Mouse (Mus musculus): ENCODE data around the gene Pip4k2b.

Pip4k2b gene

DNA sequence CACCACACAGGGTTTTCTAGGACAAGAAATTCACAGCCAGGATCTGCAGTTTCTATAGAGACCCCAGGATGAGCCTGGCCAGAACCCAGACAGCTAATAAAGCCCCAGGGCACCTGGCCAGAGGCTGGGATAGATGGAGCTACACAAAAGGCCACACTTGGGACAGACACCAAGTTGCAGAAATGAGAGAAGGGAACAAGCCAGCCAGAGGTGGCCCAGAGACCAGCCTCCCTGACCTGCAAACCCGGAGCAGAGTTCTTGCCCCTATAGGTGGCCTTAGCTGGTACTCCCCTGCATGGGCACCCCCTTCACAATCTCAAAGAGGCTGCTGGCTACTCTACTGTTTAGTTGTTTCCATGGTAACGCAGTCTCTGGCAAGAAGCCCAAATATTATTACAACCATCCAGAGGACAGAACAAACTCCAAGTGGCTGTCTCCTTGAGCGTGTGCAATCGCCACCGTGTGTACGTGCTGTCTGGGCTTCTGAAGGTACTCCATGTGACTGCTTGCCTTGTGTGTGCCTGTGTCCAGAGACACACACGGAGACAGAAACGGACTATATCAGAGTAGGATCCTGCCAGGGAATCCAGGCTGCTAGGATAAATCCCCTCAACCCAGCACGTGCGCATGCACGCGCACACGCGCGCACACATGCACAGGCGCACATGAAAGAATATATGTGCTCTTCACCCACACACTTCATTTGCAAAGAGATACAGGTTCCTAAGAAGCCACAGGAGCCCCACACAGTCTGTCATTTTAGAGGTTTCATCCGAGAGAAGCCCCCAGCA is 49.4 kb downstream of the Pip4k2b start:
- no peak for DNase-seq (ENCODE audit: low spot score)

DNA sequence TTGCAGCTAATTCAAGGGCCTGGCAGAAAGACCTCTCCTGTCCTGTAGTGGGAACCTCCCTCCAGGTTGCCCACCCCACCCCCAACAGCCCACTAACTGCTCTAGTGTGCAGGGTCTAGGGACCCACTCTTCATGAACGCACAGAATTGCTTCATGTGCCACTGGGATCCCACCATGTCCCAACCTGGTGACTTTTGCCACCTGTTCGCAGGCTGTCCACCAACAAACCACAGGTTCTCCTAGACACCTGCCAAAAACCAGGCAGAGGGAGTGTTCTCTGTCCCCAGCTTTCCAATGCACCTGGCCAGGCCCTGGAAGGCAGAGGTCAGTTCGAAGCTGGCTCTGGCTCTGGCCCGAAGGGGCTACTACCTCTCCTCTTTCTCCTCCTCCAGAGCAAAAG is 50.1 kb downstream of the Pip4k2b start:
- no peak for DNase-seq (ENCODE audit: low spot score)

DNA sequence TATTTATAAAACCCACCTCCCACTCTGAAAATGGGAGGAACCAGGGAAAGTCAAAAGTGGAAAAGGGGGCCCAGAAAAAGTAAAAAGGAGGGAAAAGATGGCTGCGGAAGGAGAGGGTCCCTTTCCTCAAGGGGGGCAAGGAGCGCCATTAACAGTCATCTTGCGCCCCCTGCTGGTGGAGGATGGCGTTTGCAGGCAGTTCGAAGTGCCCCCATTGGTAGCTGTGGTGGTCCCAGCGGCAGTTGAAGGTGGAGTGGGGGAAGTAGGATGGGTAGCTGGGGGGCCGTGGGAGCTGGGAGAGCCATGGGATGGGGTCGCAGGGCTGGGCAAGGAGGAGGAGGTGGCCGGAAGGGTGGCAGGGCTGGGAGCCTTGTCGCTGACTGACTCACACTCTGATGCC is 54.6 kb downstream of the Pip4k2b start:
- DNase-seq (ENCODE audit: low spot score), result no peak

DNA sequence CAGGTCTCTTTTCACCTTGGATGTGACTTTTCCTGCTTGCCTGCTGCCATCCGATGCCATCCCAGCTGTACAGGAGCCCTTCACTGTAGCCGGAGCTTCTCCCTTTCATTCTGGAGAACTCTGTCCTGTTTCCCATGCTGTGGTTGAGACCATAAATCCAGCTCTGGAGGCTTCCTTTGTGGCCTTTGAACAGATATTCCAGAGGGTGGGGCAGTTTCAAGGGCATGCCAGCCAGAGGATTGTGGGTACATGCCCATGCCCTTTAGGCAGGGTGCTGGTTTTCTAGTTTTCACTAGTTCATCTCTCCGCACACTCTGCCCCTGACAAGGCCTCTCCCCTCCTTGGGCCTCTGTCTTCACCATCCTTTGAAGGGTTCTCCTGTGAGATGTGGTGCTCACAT is 57.4 kb downstream of the Pip4k2b start:
- no peak for DNase-seq (ENCODE audit: low spot score)

DNA sequence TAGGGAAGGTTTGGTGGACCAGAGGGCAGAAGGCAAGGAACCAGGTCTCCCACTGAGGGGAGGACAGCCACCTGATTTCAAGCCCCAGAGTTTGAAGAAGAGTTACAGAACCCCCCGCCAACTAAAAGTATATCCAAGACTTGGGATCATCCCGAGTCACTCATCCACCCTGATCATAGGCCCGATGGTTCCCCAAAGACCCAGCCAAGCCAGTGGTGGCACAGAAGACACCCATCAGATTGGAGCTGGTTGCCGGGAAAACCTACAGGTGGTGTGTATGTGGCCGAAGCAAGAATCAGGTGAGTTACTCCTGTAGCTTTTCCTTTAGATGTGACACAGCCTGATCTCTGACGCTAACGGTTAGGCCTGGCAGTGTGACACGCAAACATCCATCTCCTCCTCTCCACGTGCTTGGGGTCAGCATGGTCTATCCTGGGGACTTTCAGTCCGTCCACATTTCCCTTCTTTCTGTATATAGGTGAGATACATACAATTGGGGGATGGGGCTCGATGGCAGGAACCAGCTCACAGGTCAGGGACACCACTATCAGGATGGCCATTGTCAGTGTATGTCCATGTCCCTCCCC is 58.1 kb downstream of the Pip4k2b start:
- DNase-seq (ENCODE audit: low spot score), result no peak

DNA sequence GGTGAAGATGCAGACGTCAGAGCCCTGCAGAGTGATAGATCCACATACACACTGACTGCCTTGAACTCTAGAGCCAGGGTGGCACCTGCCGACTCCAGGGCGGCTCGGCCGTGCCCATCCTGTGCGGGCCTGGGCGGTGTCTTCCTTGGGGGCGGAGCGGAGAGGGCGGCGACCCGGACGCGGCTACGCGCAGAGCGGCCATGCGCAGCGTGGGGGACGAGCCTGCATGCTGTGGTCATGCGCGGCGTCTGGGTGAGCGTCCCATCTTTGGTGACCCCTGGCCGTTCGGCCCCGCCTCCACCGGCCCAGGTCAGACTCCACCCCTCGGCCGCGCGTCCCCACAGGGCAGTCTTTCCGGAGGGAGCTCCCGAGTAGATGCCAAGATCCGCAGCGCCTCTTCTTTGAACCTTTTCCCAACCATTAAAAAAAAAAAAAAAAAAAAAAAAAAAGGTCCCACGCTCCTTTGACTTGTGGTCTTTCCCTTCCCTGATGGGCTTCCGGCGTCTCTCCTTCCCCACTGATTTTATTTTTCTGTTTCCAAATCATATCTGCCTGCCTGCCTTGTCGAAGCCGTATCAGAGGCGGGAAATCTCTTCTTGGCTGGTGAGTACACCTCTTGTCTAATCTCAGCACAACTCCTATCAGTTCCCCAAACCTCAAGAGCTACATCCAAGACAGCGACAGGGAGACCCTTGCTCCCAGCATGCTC is 58.7 kb downstream of the Pip4k2b start, which contains the start of gene Cisd3:
TSS of gene Cisd3 (plus strand) at position 214 of the 709 bp plus-strand sequence.
- peak; percentile 88 for DNase-seq (ENCODE audit: low spot score)

DNA sequence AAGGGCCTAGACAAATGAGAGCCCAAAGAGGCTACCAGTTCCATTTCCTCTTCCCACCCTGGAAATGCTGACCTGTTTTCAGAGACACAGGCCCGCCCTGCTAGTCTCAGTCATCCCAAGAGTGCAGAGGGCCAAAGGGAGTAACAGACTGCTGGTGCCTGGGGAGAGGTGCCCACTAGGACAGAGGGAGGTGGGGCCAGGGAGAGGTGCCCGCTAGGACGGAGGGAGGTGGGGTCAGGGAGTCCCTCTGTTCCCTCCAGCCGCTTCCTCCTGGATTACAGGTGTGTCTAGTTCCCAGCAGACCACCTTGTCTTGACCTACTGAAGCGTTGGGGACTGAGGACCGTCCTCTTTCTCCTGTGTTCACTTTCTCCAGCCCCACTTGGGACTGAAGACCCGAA is 59.7 kb downstream of the Pip4k2b start:
- no peak for DNase-seq (ENCODE audit: low spot score)

DNA sequence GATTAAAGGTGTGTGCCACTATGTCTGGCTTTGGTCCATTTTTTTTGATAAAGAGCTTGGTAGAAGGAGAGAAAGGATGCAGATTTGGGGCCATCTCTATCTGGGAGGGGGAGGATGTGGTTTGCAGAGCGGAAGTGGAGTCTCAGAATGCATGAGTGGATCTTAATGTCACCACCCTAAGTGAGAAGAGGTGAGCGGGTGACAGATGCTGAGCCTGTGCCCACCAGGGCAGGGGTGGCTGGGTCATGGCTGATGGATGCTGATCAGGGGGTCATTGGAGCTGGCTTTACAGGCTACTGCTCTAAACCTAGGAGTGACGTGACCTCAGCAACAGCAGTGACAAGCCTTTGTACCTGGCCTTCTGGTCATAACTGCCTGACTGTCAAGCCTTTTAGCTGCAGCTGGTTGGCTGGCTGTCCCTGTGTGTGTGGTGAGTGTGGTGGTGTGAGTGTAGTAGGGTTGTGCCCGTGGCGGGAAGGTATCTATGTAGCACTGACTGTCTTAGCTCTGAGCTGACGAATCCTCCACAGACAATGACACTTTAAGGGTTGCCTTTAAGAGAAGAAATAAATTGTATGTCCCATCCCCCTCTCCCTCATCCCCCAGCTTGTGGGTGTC is 60.3 kb downstream of the Pip4k2b start:
- DNase-seq (ENCODE audit: low spot score), result no peak

DNA sequence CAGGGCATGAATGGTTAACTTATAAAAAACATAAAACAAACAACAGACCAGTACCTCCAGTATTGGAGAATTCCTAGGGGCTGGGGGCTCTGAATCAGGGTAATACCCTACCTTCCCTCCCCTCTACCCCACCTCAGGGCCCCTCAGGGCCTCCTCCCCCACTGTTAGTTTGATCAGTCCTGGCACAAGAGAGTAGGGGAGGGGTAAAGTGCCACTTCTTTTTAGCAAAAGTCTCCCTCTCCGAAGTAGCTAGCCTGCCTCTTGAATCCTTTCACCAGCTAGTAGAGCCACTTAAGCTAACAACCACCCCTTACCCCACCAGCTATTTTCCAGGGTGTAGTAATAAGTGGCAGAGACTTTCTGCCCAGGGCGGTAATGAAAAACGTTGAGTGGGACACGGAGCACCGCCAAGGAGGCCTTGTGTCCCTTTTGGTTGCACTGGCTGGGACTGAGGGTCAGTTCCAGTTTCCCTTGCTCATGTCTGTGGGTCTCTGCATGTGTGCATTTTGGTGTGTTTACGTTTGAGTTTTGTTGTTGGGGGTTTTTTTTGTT is 61.9 kb downstream of the Pip4k2b start:
- no peak for DNase-seq (ENCODE audit: low spot score)

DNA sequence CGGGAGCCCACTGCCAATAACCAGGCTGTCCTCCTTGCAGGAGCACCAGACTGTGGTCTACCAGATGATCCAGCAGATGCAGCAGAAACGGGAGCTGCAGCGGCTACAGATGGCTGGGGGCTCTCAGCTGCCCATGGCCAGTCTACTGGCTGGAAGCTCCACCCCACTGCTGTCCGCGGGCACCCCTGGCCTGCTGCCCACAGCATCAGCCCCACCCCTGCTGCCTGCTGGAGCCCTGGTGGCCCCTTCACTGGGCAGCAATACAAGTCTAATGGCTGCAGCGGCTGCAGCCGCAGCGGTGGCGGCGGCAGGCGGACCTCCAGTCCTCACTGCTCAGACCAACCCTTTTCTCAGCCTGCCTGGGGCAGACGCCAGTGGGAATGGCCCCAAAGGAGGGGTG is 64.1 kb downstream of the Pip4k2b start:
- DNase-seq (ENCODE audit: low spot score), result no peak

DNA sequence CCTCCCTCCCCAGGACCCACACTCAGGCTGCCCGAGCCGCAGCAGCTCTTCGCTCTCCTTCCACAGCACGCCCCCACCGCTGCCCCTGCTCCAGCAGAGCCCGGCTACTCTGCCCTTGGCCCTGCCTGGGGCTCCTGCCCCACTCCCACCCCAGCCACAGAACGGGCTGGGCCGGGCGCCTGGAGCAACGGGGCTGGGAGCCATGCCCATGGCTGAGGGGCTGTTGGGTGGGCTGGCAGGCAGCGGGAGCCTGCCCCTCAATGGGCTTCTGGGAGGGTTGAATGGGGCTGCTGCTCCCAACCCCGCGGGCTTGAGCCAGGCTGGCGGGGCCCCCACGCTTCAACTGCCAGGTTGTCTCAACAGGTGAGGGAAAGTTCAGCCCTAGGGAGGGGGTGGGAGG is 66.2 kb downstream of the Pip4k2b start:
- DNase-seq (ENCODE audit: low spot score), result no peak

DNA sequence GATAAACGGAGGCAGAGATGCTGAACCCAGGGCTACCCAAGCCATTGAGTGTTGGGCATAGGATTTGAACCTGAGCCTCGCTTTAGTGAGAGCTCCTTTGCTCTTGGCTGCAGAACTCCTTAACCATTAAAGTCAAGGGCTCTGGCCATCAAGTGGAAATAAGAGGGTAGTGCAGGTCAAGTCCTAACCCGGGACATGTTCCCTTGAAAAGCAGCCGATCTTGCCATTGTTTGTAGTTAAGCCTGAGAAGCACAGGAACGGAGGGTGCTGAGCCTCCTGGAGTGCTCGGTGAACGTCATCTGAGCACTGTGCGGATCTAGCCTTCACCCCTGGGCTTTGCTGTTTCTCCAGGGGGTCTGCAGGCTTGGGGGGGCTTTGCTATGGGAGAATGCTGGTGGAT is 66.7 kb downstream of the Pip4k2b start:
- no peak for DNase-seq (ENCODE audit: low spot score)

DNA sequence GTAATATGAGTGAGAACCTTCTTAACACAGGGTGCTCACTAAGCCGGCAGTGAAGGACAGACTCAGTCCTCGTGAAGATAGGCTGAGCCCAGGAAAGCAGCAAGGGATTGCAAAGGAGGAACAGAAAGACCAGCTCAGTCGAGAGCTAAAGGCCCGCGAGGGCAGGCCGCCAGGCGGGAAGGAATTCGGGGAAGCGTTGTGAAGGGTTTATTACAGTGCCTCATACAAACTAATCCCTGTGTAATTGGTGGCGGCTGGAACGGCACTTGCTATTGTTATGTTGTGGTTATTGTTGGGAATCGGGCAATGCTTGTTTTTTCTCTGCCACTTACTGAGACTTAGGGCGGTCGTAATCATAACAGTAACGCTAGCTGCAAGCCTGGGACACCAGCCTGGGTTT is 67.1 kb downstream of the Pip4k2b start:
- no peak for DNase-seq (ENCODE audit: low spot score)

DNA sequence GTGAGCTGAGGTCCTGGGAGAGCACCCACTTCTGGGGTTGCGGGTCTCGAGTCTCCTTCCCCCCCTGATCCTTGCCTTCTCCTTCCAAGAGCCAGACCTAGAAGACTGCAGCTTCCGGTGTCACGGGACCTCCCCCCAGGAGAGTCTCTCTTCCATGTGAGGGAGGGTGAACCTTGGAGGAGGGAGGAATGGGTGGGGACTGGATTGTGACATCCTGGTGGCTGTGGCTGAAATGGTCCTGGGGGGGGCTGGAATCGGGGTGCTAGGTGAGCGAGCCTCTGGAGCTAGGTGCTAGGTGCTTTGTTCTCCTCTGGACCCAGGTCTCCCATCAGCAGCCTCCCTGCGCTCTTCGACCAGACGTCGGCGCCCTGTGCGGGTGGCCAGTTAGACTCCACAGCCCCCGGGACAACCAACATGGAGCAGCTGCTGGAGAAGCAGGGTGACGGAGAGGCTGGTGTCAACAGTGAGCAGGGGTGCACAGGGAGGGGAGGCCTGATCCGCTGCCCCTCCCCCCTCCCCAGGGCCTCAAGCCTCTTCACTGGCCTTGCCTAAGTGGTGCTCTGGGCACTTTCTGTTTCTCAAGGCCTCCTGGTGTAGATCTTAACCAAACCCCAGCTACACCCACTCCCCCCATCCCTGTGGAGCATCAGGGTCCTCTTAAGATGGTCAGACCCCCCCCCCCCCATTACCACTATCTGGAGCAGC is 68.3 kb downstream of the Pip4k2b start:
- no peak for DNase-seq (ENCODE audit: low spot score)

DNA sequence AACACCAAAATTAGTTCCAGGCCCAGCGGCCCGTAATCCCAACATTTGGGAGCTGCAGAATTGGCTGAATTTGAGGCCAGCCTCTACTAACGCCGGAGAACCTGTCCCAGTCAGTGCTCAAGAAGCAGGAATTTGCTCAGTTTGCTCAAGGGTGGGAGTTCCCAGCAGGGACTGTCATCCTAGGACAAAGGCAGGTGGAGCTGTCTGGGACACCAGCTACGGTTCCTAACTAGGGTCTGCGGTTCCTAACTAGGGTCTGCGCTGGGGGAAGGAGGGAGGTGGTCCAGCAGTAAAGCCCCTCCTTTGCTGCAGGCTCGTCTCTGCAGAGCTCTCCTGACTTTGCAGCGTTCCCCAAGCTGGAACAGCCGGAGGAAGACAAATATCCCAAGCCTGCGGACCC is 71.4 kb downstream of the Pip4k2b start:
- no peak for DNase-seq (ENCODE audit: low spot score)

DNA sequence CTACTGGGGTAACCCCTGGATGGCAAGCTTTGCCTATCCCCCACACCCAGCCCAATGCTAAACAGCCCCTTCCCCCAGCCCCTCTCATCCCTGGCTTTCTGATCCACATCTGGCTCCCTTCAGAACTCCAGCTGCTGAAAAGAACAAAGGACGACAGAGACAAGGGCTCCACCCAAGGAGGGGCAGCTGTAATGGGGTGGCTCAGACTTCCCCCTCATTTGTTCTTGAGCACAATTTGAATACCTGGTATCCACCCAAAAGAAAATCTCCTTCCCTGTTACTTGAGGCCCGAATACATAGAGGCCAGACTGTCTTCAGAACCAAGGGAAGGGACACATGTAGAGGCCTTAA is 73.4 kb downstream of the Pip4k2b start:
- DNase-seq (ENCODE audit: low spot score), result no peak

DNA sequence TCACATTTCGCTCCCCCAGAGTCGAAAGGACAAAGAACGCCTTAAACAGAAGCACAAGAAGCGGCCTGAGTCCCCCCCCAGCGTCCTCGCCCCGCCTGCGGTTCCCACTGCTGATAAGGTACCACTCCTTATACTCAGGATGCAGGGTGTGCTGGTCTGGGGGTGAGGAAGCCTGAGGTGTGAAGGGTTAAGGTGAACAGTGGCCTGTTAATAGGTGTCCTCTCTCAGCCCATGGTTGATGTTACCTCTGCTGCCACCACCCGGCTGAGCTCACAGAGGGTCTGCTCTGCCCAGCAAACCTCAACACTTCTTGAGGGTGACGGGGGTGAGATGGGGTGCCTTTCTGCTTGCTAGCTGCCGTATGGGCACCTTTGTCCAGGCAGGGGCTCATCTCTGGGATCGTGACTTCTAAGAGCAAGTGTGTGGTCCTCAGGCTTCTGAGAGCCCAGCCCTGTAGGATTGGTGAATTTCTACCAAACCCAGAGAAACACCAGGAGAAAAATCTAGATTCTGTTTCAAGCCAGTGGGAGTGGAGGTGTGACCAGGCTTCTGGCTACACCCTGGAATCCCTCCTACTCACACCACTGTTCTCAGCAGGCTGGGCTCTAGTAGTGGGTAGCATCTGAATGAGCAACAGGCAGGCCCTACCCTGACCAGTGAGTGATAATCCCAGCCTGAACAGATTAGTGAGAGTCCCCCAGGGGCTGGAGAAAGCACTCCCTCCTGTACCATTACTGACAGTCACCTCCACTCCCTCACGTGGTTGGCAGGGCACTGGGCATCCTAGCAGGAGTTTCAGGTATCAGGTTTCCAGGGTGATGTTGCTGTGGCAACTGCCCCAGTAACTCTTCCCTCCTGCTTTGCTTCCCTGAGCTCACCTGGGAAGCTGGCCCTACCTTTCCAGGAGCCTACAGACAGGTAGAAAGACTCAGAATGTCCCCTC is 74.0 kb downstream of the Pip4k2b start:
- DNase-seq (ENCODE audit: low spot score), result no peak

DNA sequence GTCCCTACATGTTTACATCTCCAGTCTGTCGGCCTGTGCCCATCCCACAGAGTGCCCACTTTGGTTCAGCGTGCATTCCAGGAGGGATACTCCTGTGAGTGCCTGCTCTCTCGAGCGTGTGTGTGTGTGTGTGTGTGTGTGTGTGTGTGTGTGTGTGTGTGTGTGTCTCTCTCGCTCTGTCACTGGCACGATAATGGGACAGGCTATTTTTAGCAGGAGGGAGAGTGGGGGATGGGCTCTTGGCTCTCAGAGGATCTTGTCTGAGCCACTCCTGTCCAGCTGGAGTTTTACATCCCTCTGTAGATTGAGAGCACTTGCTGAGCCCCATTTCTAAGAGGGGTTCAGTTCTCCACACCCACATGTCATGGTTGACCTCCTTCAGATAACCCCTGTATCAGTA is 74.7 kb downstream of the Pip4k2b start:
- DNase-seq (ENCODE audit: low spot score), result peak; percentile 67

DNA sequence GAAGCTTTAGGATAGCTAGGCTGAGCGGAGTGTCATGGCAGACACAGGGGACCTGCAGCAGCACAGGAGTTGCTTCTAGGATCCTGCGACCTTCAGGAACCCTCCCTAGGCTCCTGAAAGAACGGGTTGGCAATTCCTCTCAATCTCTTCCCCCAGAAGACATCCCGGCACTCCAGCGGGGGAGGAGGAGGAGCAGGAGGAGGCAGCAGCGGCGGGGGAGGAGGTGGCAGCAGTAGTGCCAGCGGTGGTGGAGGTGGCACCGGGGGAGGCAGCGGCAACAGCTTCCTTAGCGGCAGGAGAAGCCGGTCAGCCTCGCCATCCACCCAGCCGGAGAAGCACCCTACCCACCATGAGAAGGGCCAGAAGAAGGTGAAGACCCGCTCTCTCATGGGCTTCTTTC is 75.2 kb downstream of the Pip4k2b start:
- DNase-seq (ENCODE audit: low spot score), result peak; percentile 83

DNA sequence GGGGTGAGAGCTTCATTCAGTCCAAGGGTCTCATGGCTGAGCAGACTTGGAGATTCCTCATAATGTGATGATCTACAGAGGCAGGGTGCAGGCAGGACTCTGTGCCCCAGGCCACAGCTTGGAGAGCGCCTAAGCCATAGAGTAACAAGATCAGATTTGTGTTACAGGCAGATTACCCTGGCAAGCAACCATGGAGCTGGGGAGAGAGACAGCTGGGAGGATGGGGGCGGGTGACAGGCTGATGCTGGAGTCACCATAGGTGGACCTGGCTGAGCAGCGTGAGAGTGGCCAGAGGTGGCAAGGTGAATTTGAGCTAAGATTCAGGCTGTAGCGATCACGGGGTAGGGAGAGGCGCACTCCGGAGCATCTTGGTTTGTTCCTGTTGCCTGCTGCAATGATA is 76.3 kb downstream of the Pip4k2b start:
- DNase-seq (ENCODE audit: low spot score), result no peak

DNA sequence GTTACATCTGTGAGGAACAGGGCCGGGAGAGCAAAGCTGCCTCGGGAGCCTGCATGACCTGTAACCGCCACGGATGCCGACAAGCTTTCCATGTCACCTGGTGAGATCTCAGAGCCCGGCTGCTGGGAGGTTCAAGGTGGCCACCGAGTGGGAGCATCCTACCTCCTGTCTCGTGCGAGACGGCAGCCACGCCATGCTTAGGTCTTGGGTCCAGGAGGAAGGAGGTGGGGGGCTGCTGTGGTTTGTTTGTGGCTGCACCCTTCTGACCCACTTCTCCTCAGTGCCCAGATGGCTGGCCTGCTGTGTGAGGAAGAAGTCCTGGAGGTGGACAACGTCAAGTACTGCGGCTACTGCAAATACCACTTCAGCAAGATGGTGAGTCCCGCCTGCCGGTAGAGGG is 77.7 kb downstream of the Pip4k2b start:
- no peak for DNase-seq (ENCODE audit: low spot score)

Data from testis, postnatal 14 days (tissue).